Mouse (Mus musculus): ENCODE measurements around the gene Gstt4.

GRCm38 (mm10) chr10:75828500-75828931 lies 6.2 kb upstream of the Gstt4 start:
- TF ChIP-seq CTCF (IDR thresholded peaks at IDR 0.05; ENCODE audit: control insufficient read depth, insufficient read depth, insufficient read length) (no peak), MYOG (IDR thresholded peaks at IDR 0.05; ENCODE audit: control insufficient read depth, extremely low read depth, insufficient read length) (no peak), MAX (IDR thresholded peaks at IDR 0.05) (no peak), FOSL1 (IDR thresholded peaks at IDR 0.05; ENCODE audit: insufficient read depth, low read length, poor library complexity, severe bottlenecking) (no peak)

Data from C2C12 (cell line).